Mouse (Mus musculus) liver, embryonic 13.5 days (tissue): ENCODE results near the gene Arhgdia. TPM values are rescaled to one million over a fixed set of nuclear protein-coding genes. Genes with fewer than 3 reads are reported as not detected.

Source experiments
- ATAC-seq: fragments of 200-750 bp; cut with Nextera tagmentation; 2 replicates; pipeline ENCODE4 v1.8.0; 2017; ENCODE audit warnings: low read depth, mild to moderate bottlenecking, moderate number of reproducible peaks, moderate library complexity
- DNase-seq: peaks from one replicate; pipeline ENCODE4 v3.0.0; 2022
- H3K27ac ChIP-seq: fragments of 300-500 bp; sonication (generic); 2 replicates; pipeline ENCODE4 v1.5.1; 2015; ENCODE audit warnings: moderate library complexity, mild to moderate bottlenecking, inconsistent platforms
- H3K27me3 ChIP-seq: fragments of 300-500 bp; sonication (generic); 2 replicates; pipeline ENCODE4 v1.6.1; 2015; ENCODE audit warnings: mild to moderate bottlenecking, inconsistent platforms
- H3K36me3 ChIP-seq: fragments of 300-500 bp; sonication (generic); 2 replicates; pipeline ENCODE4 v1.6.1; 2015; ENCODE audit warnings: mild to moderate bottlenecking, inconsistent platforms
- H3K4me1 ChIP-seq: fragments of 300-500 bp; sonication (generic); replicated peaks from 2 replicates; pipeline ENCODE4 v1.6.1; 2015; ENCODE audit warnings: inconsistent platforms
- H3K4me2 ChIP-seq: fragments of 300-500 bp; sonication (generic); 2 replicates; pipeline ENCODE4 v1.6.1; 2015; ENCODE audit warnings: inconsistent platforms, mild to moderate bottlenecking, moderate library complexity
- H3K4me3 ChIP-seq: fragments of 300-500 bp; sonication (generic); replicated peaks from 2 replicates; pipeline ENCODE4 v1.5.1; 2015; ENCODE audit warnings: mild to moderate bottlenecking, inconsistent platforms
- H3K9ac ChIP-seq: fragments of 300-500 bp; sonication (generic); 2 replicates; pipeline ENCODE4 v1.6.1; 2015; ENCODE audit warnings: mild to moderate bottlenecking, inconsistent platforms
- H3K9me3 ChIP-seq: fragments of 300-500 bp; sonication (generic); replicated peaks from 2 replicates; pipeline ENCODE4 v1.6.1; 2016; ENCODE audit warnings: inconsistent platforms
- WGBS: fragments of 180-500 bp; shearing (Covaris S2); methylation state at CpG from one replicate; pipeline ENCODE4 v1.1.7; 2015; ENCODE audit not compliant: insufficient replicate concordance; 5-methylcytosine and 5-hydroxymethylcytosine counted together
- polyA plus RNA-seq: library from polyadenylated mRNA; unstranded; fragments of >200 nt; fragmentation: Nextera tagmentation; extraction: Ambion mirVana; gene quantifications from 2 replicates; pipeline ENCODE4 v1.2.1, GENCODE M21; 2015

Gene Arhgdia
- polyA plus RNA-seq, 1 experiment from 2014 or later: 258 TPM

GRCm38 (mm10) chr11:120549168-120549945, 32.1 kb downstream of the Arhgdia start, which contains the start of gene Mcrip1:
Mcrip1 (minus strand) TSS chr11:120549727.
- ATAC-seq (peak; percentile 94), DNase-seq (peak; percentile 85)
- WGBS: under 1% methylated on average over 84 of the region's 87 CpGs

GRCm38 (mm10) chr11:120548786-120549167, 32.6 kb downstream of the Arhgdia start:
- Histone ChIP-seq H3K27ac (peak overlapping the region; percentile 97), H3K27me3 (no peaks in the 10 kb centered on the region), H3K9me3 (no peaks in the 10 kb centered on the region), H3K4me2 (peak overlapping the region; percentile 97), H3K4me3 (peak overlapping the region; percentile 84), H3K9ac (peak overlapping the region; percentile 97), H3K36me3 (peaks cover 13% of the 10 kb centered on the region), H3K4me1 (peaks cover 54% of the 10 kb centered on the region)
- ATAC-seq: no peak
- no peak for DNase-seq
- WGBS: 17% methylated on average over 7 of the region's 7 CpGs

More at GRCm38 (mm10) chr11:120549168-120549945, 32.1 kb downstream of the Arhgdia start, which contains the start of gene Mcrip1:
- Histone ChIP-seq H3K36me3 (peaks cover 8% of the 10 kb centered on the region), H3K27me3 (no peaks in the 10 kb centered on the region), H3K4me3 (peak within 1 kb of the TSS; percentile 84), H3K4me2 (peak within 1 kb of the TSS; percentile 97), H3K9ac (peak within 1 kb of the TSS; percentile 97), H3K4me1 (peaks cover 54% of the 10 kb centered on the region), H3K9me3 (no peaks in the 10 kb centered on the region), H3K27ac (peak within 1 kb of the TSS; percentile 97)

GRCm38 (mm10) chr11:120548214-120548613, 33.2 kb downstream of the Arhgdia start:
- 74% methylated on average over 3 of the region's 3 CpGs for whole genome bisulfite sequencing

GRCm38 (mm10) chr11:120547469-120547868, 34.0 kb downstream of the Arhgdia start:
- Histone ChIP-seq H3K9ac (0 out of 2 replicates have a peak overlapping the region, but pooled peaks have one; percentile 97), H3K27ac (peak overlapping the region; percentile 97)

More at GRCm38 (mm10) chr11:120548214-120548613, 33.2 kb downstream of the Arhgdia start:
- no peaks in the 10 kb centered on the region for H3K27me3 ChIP-seq
- no peaks in the 10 kb centered on the region for H3K9me3 ChIP-seq
- peak overlapping the region; percentile 97 for H3K27ac ChIP-seq
- ATAC-seq (no peak), DNase-seq (no peak)
- peak overlapping the region; percentile 97 for H3K9ac ChIP-seq
- H3K36me3 ChIP-seq: peaks cover 18% of the 10 kb centered on the region
- peak overlapping the region; percentile 84 for H3K4me3 ChIP-seq
- H3K4me2 ChIP-seq: peak overlapping the region; percentile 97
- peaks cover 54% of the 10 kb centered on the region for H3K4me1 ChIP-seq

GRCm38 (mm10) chr11:120545964-120546363, 35.5 kb downstream of the Arhgdia start:
- no peaks in the 10 kb centered on the region for H3K27me3 ChIP-seq
- no peak overlapping the region for H3K4me3 ChIP-seq
- peaks cover 54% of the 10 kb centered on the region for H3K4me1 ChIP-seq
- peaks cover 28% of the 10 kb centered on the region for H3K36me3 ChIP-seq
- H3K4me2 ChIP-seq: no peak overlapping the region
- no peak for ATAC-seq
- 0 out of 2 replicates have a peak overlapping the region, but pooled peaks have one; percentile 9 for H3K9ac ChIP-seq
- no peak overlapping the region for H3K27ac ChIP-seq
- H3K9me3 ChIP-seq: no peaks in the 10 kb centered on the region
- WGBS: 80% methylated on average over 3 of the region's 3 CpGs
- DNase-seq: no peak

More at GRCm38 (mm10) chr11:120547469-120547868, 34.0 kb downstream of the Arhgdia start:
- Histone ChIP-seq H3K4me2 (0 out of 2 replicates have a peak overlapping the region, but pooled peaks have one; percentile 97), H3K9me3 (no peaks in the 10 kb centered on the region), H3K36me3 (peaks cover 25% of the 10 kb centered on the region), H3K4me1 (peaks cover 54% of the 10 kb centered on the region), H3K27me3 (no peaks in the 10 kb centered on the region), H3K4me3 (no peak overlapping the region)
- 39% methylated on average over 2 of the region's 2 CpGs for WGBS
- ATAC-seq (no peak), DNase-seq (no peak)

- Histone ChIP-seq H3K4me3 (no peak overlapping the region), H3K27ac (no peak overlapping the region), H3K9ac (no peak overlapping the region), H3K4me1 (peaks cover 47% of the 10 kb centered on the region), H3K4me2 (no peak overlapping the region), H3K27me3 (no peaks in the 10 kb centered on the region), H3K9me3 (no peaks in the 10 kb centered on the region), H3K36me3 (peaks cover 28% of the 10 kb centered on the region)
- ATAC-seq (no peak), DNase-seq (no peak)
- WGBS: 80% methylated on average over 6 of the region's 6 CpGs
Measured at GRCm38 (mm10) chr11:120542376-120542775, 39.0 kb downstream of the Arhgdia start.

- peaks cover 42% of the 10 kb centered on the region for H3K4me1 ChIP-seq
- H3K9me3 ChIP-seq: no peaks in the 10 kb centered on the region
- 51% methylated on average over 4 of the region's 4 CpGs for WGBS
- H3K36me3 ChIP-seq: peaks cover 28% of the 10 kb centered on the region
- no peak overlapping the region for H3K4me3 ChIP-seq
- no peak for ATAC-seq
- 0 out of 2 replicates have a peak, but pooled peaks cover 2% of the 10 kb centered on the region for H3K27me3 ChIP-seq
- H3K27ac ChIP-seq: no peak overlapping the region
- no peak overlapping the region for H3K9ac ChIP-seq
- H3K4me2 ChIP-seq: no peak overlapping the region
- DNase-seq: peak; percentile 17
Measured at GRCm38 (mm10) chr11:120541907-120542306, 39.5 kb downstream of the Arhgdia start.

GRCm38 (mm10) chr11:120539285-120540014, 42.0 kb downstream of the Arhgdia start:
- WGBS: 39% methylated on average over 10 of the region's 10 CpGs
- H3K9ac ChIP-seq: no peak overlapping the region
- DNase-seq: no peak
- no peak overlapping the region for H3K4me3 ChIP-seq
- peak; percentile 62 for ATAC-seq
- H3K36me3 ChIP-seq: peaks cover 22% of the 10 kb centered on the region
- H3K27ac ChIP-seq: peak overlapping the region; percentile 21
- H3K9me3 ChIP-seq: no peaks in the 10 kb centered on the region
- H3K27me3 ChIP-seq: peaks cover 13% of the 10 kb centered on the region
- H3K4me2 ChIP-seq: no peak overlapping the region
- H3K4me1 ChIP-seq: peaks cover 23% of the 10 kb centered on the region

GRCm38 (mm10) chr11:120538955-120539284, 42.5 kb downstream of the Arhgdia start:
- DNase-seq: no peak
- Histone ChIP-seq H3K4me1 (peaks cover 23% of the 10 kb centered on the region), H3K9me3 (no peaks in the 10 kb centered on the region), H3K36me3 (peaks cover 17% of the 10 kb centered on the region; the same call in 1 of the 2 replicates), H3K9ac (no peak overlapping the region), H3K27ac (no peak overlapping the region; the same call in 1 of the 2 replicates), H3K4me3 (no peak overlapping the region), H3K27me3 (peaks cover 18% of the 10 kb centered on the region), H3K4me2 (no peak overlapping the region)
- WGBS: 34% methylated on average over 8 of the region's 8 CpGs
- no peak for ATAC-seq

GRCm38 (mm10) chr11:120538485-120538884, 42.9 kb downstream of the Arhgdia start:
- no peak overlapping the region for H3K4me3 ChIP-seq
- peaks cover 23% of the 10 kb centered on the region for H3K4me1 ChIP-seq
- H3K27me3 ChIP-seq: peaks cover 22% of the 10 kb centered on the region
- WGBS: 71% methylated on average over 3 of the region's 3 CpGs
- no peak overlapping the region for H3K27ac ChIP-seq
- H3K9ac ChIP-seq: no peak overlapping the region
- no peak for DNase-seq
- no peak overlapping the region for H3K4me2 ChIP-seq
- ATAC-seq: no peak
- H3K36me3 ChIP-seq: peaks cover 13% of the 10 kb centered on the region; the same call in 1 of the 2 replicates
- no peaks in the 10 kb centered on the region for H3K9me3 ChIP-seq

- H3K9ac ChIP-seq: no peak overlapping the region
- ATAC-seq: no peak
- no peak overlapping the region for H3K4me3 ChIP-seq
- no peaks in the 10 kb centered on the region for H3K9me3 ChIP-seq
- no peak overlapping the region for H3K27ac ChIP-seq
- H3K4me2 ChIP-seq: no peak overlapping the region
- WGBS: 53% methylated on average over 3 of the region's 3 CpGs
- no peaks in the 10 kb centered on the region for H3K36me3 ChIP-seq
- no peak for DNase-seq
- H3K27me3 ChIP-seq: peaks cover 49% of the 10 kb centered on the region
- peaks cover 30% of the 10 kb centered on the region for H3K4me1 ChIP-seq
Measured at GRCm38 (mm10) chr11:120535804-120536203, 45.6 kb downstream of the Arhgdia start.
